Mouse (Mus musculus) ES-Bruce4 (cell line): ENCODE measurements around the gene Cobl. TPM values are rescaled to one million over a fixed set of nuclear protein-coding genes. Genes with fewer than 3 reads are reported as not detected.

ENCODE experiments used
- H3K27ac ChIP-seq: 2 replicates; pipeline ENCODE4 v1.5.1; 2012; ENCODE audit warnings: low read length, inconsistent platforms; ENCODE audit not compliant: insufficient read depth
- H3K27me3 ChIP-seq: 2 replicates; pipeline ENCODE4 v1.6.1; 2012; ENCODE audit warnings: mild to moderate bottlenecking, low read length, inconsistent platforms; ENCODE audit not compliant: control insufficient read depth, poor library complexity, insufficient read depth, severe bottlenecking
- H3K36me3 ChIP-seq: 2 replicates; pipeline ENCODE4 v1.6.1; 2012; ENCODE audit warnings: inconsistent platforms, mild to moderate bottlenecking, low read length, moderate library complexity; ENCODE audit not compliant: control insufficient read depth, poor library complexity, insufficient read depth, severe bottlenecking
- H3K4me1 ChIP-seq: one replicate; pipeline ENCODE4 v1.8.1; 2011; ENCODE audit warnings: low read length; ENCODE audit not compliant: control insufficient read depth, insufficient read depth
- H3K4me3 ChIP-seq: 2 replicates; pipeline ENCODE4 v1.5.1; 2011; ENCODE audit warnings: low read depth, mild to moderate bottlenecking, low read length
- H3K9ac ChIP-seq: 2 replicates; pipeline ENCODE4 v1.6.1; 2012; ENCODE audit warnings: low read depth, mild to moderate bottlenecking, inconsistent platforms; ENCODE audit not compliant: poor library complexity, severe bottlenecking
- H3K9me3 ChIP-seq: replicated peaks from 2 replicates; pipeline ENCODE4 v1.6.1; 2012; ENCODE audit warnings: mild to moderate bottlenecking, low read length, inconsistent platforms; ENCODE audit not compliant: control insufficient read depth, poor library complexity, insufficient read depth, severe bottlenecking
- CTCF ChIP-seq: IDR thresholded peaks from one replicate; pipeline ENCODE4 v1.8.1; 2011; ENCODE audit warnings: low read depth, low read length
- EP300 ChIP-seq: IDR thresholded peaks from 2 replicates; pipeline ENCODE4 v1.6.1; 2011; ENCODE audit warnings: low read depth, low read length; ENCODE audit not compliant: insufficient read depth
- POLR2A ChIP-seq: IDR thresholded peaks from one replicate; pipeline ENCODE4 v1.8.1; 2011; ENCODE audit warnings: low read length; ENCODE audit not compliant: insufficient read depth
- polyA plus RNA-seq: library from polyadenylated mRNA; stranded (reverse); fragments of >200 nt; gene quantifications from 2 replicates; pipeline ENCODE4 v1.2.4, GENCODE M21; 2011; ENCODE audit warnings: low read depth; ENCODE audit not compliant: missing spikeins, insufficient read depth, insufficient read length

Cobl gene
- polyA plus RNA-seq, 1 experiment = 23.2 TPM

GRCm38 (mm10) chr11:12231481-12232035 is 233.2 kb downstream of the Cobl start:
- TF ChIP-seq POLR2A (no peak), CTCF (no peak), EP300 (no peak)
- no peak overlapping the region for H3K9ac ChIP-seq
- H3K4me3 ChIP-seq = no peak overlapping the region
- no peaks in the 10 kb centered on the region for H3K36me3 ChIP-seq
- H3K9me3 ChIP-seq = no peaks in the 10 kb centered on the region
- H3K27me3 ChIP-seq = no peaks in the 10 kb centered on the region; the same call in 1 of the 2 replicates
- H3K27ac ChIP-seq = no peak overlapping the region
- H3K4me1 ChIP-seq = no peaks in the 10 kb centered on the region

GRCm38 (mm10) chr11:12229411-12229810 is 235.3 kb downstream of the Cobl start:
- Histone ChIP-seq H3K9ac (no peak overlapping the region), H3K4me1 (no peaks in the 10 kb centered on the region), H3K36me3 (no peaks in the 10 kb centered on the region), H3K9me3 (no peaks in the 10 kb centered on the region), H3K27me3 (no peaks in the 10 kb centered on the region), H3K4me3 (no peak overlapping the region), H3K27ac (no peak overlapping the region)
- TF ChIP-seq CTCF (no peak), POLR2A (no peak), EP300 (no peak)

- no peaks in the 10 kb centered on the region for H3K9me3 ChIP-seq
- no peak for TF ChIP-seq POLR2A
These were observed 237.4 kb downstream of the Cobl start for GRCm38 (mm10) chr11:12227343-12227742.

GRCm38 (mm10) chr11:12219594-12220530 is 244.9 kb downstream of the Cobl start:
- Histone ChIP-seq H3K4me3 (no peak overlapping the region), H3K9ac (no peak overlapping the region), H3K27ac (no peak overlapping the region), H3K36me3 (no peaks in the 10 kb centered on the region), H3K9me3 (no peaks in the 10 kb centered on the region), H3K4me1 (no peaks in the 10 kb centered on the region), H3K27me3 (no peaks in the 10 kb centered on the region)
- TF ChIP-seq POLR2A (no peak), CTCF (no peak), EP300 (no peak)

More at GRCm38 (mm10) chr11:12227343-12227742, 237.4 kb downstream of the Cobl start:
- H3K27ac ChIP-seq = no peak overlapping the region
- H3K4me1 ChIP-seq = no peaks in the 10 kb centered on the region
- H3K4me3 ChIP-seq = no peak overlapping the region
- H3K27me3 ChIP-seq = no peaks in the 10 kb centered on the region
- no peak overlapping the region for H3K9ac ChIP-seq
- no peaks in the 10 kb centered on the region for H3K36me3 ChIP-seq

- Histone ChIP-seq H3K9ac (no peak overlapping the region), H3K36me3 (no peaks in the 10 kb centered on the region), H3K27ac (no peak overlapping the region), H3K4me3 (no peak overlapping the region), H3K27me3 (no peaks in the 10 kb centered on the region), H3K4me1 (no peaks in the 10 kb centered on the region), H3K9me3 (no peaks in the 10 kb centered on the region)
- TF ChIP-seq CTCF (no peak), POLR2A (no peak)
These were observed 247.9 kb downstream of the Cobl start for GRCm38 (mm10) chr11:12216897-12217296.

- H3K4me3 ChIP-seq = no peak overlapping the region
- H3K9me3 ChIP-seq = no peaks in the 10 kb centered on the region
- no peaks in the 10 kb centered on the region for H3K27me3 ChIP-seq
- no peaks in the 10 kb centered on the region for H3K4me1 ChIP-seq
- no peak overlapping the region for H3K27ac ChIP-seq
- TF ChIP-seq EP300 (no peak), CTCF (no peak), POLR2A (no peak)
- H3K9ac ChIP-seq = no peak overlapping the region
- H3K36me3 ChIP-seq = no peaks in the 10 kb centered on the region
These were observed 249.2 kb downstream of the Cobl start for GRCm38 (mm10) chr11:12215582-12215981.
